Comparison of ENCODE assay signal across 7 mouse cellular contexts in the genomic region with DNA sequence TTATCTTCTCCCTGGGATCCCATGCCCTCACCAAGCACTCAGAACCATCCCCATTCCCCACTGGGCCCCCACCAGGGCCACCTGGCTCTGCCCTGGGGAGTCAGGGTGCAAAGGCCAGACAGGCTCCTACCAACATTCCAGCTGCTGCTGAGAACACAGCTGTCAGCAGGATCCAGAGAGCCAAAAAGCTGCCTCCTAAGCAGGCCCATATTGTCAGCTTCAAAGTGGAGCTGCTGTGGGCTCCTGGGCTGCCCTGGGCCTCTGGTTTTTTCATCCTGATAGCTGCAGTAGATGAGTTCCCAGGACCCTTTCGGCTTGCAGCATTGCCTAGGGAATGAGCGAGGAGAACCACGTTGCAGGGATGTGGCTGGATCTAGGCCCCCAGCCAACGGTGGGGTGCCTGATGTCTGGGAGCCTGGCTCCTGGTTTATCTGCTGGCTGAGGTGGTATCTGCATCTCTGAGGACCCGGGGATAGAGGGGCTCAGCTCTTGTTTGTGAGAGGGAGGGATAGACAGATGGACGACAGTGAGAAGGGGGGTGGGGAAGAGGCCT. TPM values are rescaled to one million over a fixed set of nuclear protein-coding genes. Genes with fewer than 3 reads are reported as not detected.
DNase-seq lines count a peak whose midpoint lies in the region; ATAC-seq lines count a peak whose summit lies in the region.

No protein-coding gene starts in this region.

- DNase-seq in MN1 (ENCODE audit: low spot score) (peak; percentile 61), adipocyte (ENCODE audit: low spot score) (no peak)
- peak; percentile 34 for DNase-seq in embryonic facial prominence, embryonic 10.5 days (ENCODE audit: low spot score)
- DNase-seq in hindbrain, embryonic 14.5 days (ENCODE audit: low spot score): no peak
- DNase-seq in c-Kit-positive CD71-positive TER-119-positive erythroid progenitor cells, embryonic 14.5 days (ENCODE audit: low spot score): no peak
- no peak for DNase-seq in cerebellum, adult 11 months

- H3K4me3 ChIP-seq in embryonic facial prominence, embryonic 10.5 days: no peak overlapping the region
- no peak overlapping the region for H3K4me3 ChIP-seq in hindbrain, embryonic 14.5 days (replicated peaks; ENCODE audit: low read length)
- H3K4me3 ChIP-seq in limb, embryonic 15.5 days: no peak overlapping the region

- WGBS in embryonic facial prominence, embryonic 10.5 days: 24% methylated on average over 6 of the region's 6 CpGs
- WGBS in hindbrain, embryonic 14.5 days: 14% methylated on average over 6 of the region's 6 CpGs
- 25% methylated on average over 6 of the region's 6 CpGs for WGBS in limb, embryonic 15.5 days

- H3K9ac ChIP-seq in hindbrain, embryonic 14.5 days: peak overlapping the region; percentile 12; the same call in 1 of the 2 replicates
- no peak overlapping the region for H3K9ac ChIP-seq in limb, embryonic 15.5 days

- ATAC-seq in hindbrain, embryonic 14.5 days (ENCODE audit: low FRiP score): no peak
- ATAC-seq in limb, embryonic 15.5 days (ENCODE audit: insufficient number of reproducible peaks, low FRiP score, low TSS enrichment, low read depth): no peak

- peak overlapping the region; percentile 77 for H3K27ac ChIP-seq in embryonic facial prominence, embryonic 10.5 days (replicated peaks)
- peak overlapping the region; percentile 85; the same call in 1 of the 2 replicates for H3K27ac ChIP-seq in hindbrain, embryonic 14.5 days
- H3K27ac ChIP-seq in limb, embryonic 15.5 days: peak overlapping the region; percentile 94

- no peaks in the 10 kb centered on the region for H3K36me3 ChIP-seq in embryonic facial prominence, embryonic 10.5 days (replicated peaks)
- H3K36me3 ChIP-seq in hindbrain, embryonic 14.5 days (replicated peaks; ENCODE audit: control insufficient read depth, insufficient read depth): no peaks in the 10 kb centered on the region
- H3K36me3 ChIP-seq in limb, embryonic 15.5 days: no peaks in the 10 kb centered on the region

- peaks cover 58% of the 10 kb centered on the region for H3K4me1 ChIP-seq in embryonic facial prominence, embryonic 10.5 days
- H3K4me1 ChIP-seq in hindbrain, embryonic 14.5 days (replicated peaks; ENCODE audit: control insufficient read depth, insufficient read depth, low read length): peaks cover 43% of the 10 kb centered on the region
- H3K4me1 ChIP-seq in limb, embryonic 15.5 days: peaks cover 66% of the 10 kb centered on the region

- peaks cover 51% of the 10 kb centered on the region for H3K27me3 ChIP-seq in embryonic facial prominence, embryonic 10.5 days (replicated peaks; ENCODE audit: low read depth, poor library complexity, severe bottlenecking)
- no peaks in the 10 kb centered on the region for H3K27me3 ChIP-seq in hindbrain, embryonic 14.5 days (ENCODE audit: control insufficient read depth, insufficient read depth, low read length)
- no peaks in the 10 kb centered on the region for H3K27me3 ChIP-seq in limb, embryonic 15.5 days

- H3K9me3 ChIP-seq in embryonic facial prominence, embryonic 10.5 days: no peaks in the 10 kb centered on the region
- H3K9me3 ChIP-seq in hindbrain, embryonic 14.5 days (ENCODE audit: control insufficient read depth, low read length): no peaks in the 10 kb centered on the region
- H3K9me3 ChIP-seq in limb, embryonic 15.5 days: no peaks in the 10 kb centered on the region

- no peak overlapping the region for H3K4me2 ChIP-seq in hindbrain, embryonic 14.5 days (replicated peaks)
- no peak overlapping the region for H3K4me2 ChIP-seq in limb, embryonic 15.5 days

RNA-seq across cellular contexts. Expression of a gene that starts 36.7 kb away (rescaled TPM):
- 66.7 and 73.0 TPM in 2 replicates for polyA plus RNA-seq in embryonic facial prominence, embryonic 10.5 days (2016; fragmentation: Nextera tagmentation; extraction: Ambion mirVana)
- 21.0 and 23.9 TPM in 2 replicates for polyA plus RNA-seq in hindbrain, embryonic 14.5 days (2014; fragmentation: Nextera tagmentation; extraction: Ambion mirVana)
- 117 and 129 TPM in 2 replicates for polyA plus RNA-seq in limb, embryonic 15.5 days (2015; fragmentation: Nextera tagmentation; extraction: Ambion mirVana)

Comparison
In these comparisons a context has a peak if more than half of its experiments do, and no peak if none do; other contexts are left out.
1. DNase-seq: peak in MN1 (single experiment) and embryonic facial prominence, embryonic 10.5 days (single experiment); none in hindbrain, embryonic 14.5 days (single experiment), adipocyte (single experiment), c-Kit-positive CD71-positive TER-119-positive erythroid progenitor cells, embryonic 14.5 days (single experiment) and cerebellum, adult 11 months (single experiment).
2. Peak in every context shown above with its lines, with median percentiles within 50 percentile points of each other: H3K27ac ChIP-seq.